Mouse (Mus musculus) bone marrow, adult 2 months (tissue): ENCODE measurements around the gene Chrm4. TPM values are rescaled to one million over a fixed set of nuclear protein-coding genes. Genes with fewer than 3 reads are reported as not detected.

Experiments
- H3K27ac ChIP-seq: fragments of 200-500 bp; 2 replicates; pipeline ENCODE4 v1.5.1; 2012; ENCODE audit warnings: low read depth, mild to moderate bottlenecking, control low read depth, inconsistent platforms, low read length; ENCODE audit not compliant: control insufficient read depth, poor library complexity, insufficient read depth
- H3K4me1 ChIP-seq: fragments of 200-500 bp; 2 replicates; pipeline ENCODE4 v1.6.1; 2011; ENCODE audit warnings: low read length; ENCODE audit not compliant: control insufficient read depth, insufficient read depth
- H3K4me3 ChIP-seq: fragments of 200-500 bp; replicated peaks from 2 replicates; pipeline ENCODE3; 2011; ENCODE audit warnings: mild to moderate bottlenecking, low read depth, low read length, control low read depth; ENCODE audit not compliant: control insufficient read depth
- CTCF ChIP-seq: fragments of 200-500 bp; IDR thresholded peaks from 2 replicates; pipeline ENCODE4 v1.5.1; 2011; ENCODE audit warnings: low read length, control low read depth; ENCODE audit not compliant: control insufficient read depth, insufficient read depth
- POLR2A ChIP-seq: fragments of 200-500 bp; IDR thresholded peaks from 2 replicates; pipeline ENCODE4 v1.6.1; 2011; ENCODE audit warnings: low read depth, mild to moderate bottlenecking, control low read depth, low read length, borderline replicate concordance; ENCODE audit not compliant: control insufficient read depth
- WGBS: fragments of 180-500 bp; shearing (Covaris S2); methylation state at CpG from one replicate; pipeline ENCODE4 v1.1.7; 2018; 5-methylcytosine and 5-hydroxymethylcytosine counted together
- polyA plus RNA-seq: library from polyadenylated mRNA; stranded (reverse); fragments of >200 nt; gene quantifications from 2 replicates; pipeline ENCODE4 v1.2.4, GENCODE M21; 2011; ENCODE audit warnings: low replicate concordance; ENCODE audit not compliant: missing spikeins, insufficient read depth, insufficient read length

Gene Chrm4
- polyA plus RNA-seq, 1 experiment: not detected

- Histone ChIP-seq H3K4me1 (peaks cover 7% of the 10 kb centered on the region), H3K4me3 (no peak overlapping the region), H3K27ac (no peak overlapping the region)
- TF ChIP-seq POLR2A: no peak
- TF ChIP-seq CTCF: no peak
- 53% methylated on average over 11 of the region's 11 CpGs for WGBS
Measured at GRCm38 (mm10) chr2:91967962-91968361, 40.9 kb downstream of the Chrm4 start.

DNA sequence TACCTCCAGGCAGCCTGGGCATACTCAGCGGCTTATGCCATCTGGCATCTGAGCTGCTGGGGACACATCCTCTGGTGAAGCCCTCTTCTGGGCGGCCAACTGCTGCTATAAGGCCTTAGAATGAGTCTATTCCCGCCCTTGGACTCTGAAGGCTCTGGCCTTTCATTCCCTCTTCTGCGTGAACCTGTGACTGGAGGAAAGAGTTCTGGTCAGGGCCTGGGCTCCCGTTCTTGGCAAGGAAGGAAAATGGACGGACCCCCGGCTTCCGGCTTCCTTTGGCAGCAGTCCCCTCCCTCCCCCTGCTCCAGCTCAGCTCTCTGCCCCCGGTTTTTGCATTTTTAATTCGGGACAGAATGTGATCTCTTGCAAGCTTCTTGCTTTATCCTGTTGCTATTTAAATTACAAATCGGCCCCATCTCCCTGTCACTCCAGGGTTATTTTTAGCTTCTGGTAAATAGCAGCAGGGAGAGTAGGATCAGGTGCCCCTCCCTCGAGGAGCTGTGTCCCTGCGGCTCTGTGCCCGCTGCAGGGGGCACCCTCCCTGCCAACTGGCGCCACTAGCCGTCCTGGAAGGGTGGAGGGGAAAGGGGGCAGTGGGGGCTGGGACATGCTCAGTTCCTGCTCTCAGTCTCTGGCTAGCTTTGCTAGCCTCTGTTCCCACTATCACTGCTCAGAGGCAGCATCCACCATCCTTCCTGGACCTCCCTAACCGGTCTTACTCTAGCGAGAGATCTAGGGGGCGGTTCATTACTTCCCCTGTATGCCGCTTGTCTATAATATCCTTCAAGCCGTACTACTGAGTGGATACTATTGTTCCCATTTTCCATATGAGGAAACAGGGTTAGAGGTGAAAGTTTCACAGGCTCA is 44.4 kb downstream of the Chrm4 start:
- TF ChIP-seq CTCF: no peak
- TF ChIP-seq POLR2A: no peak
- 24% methylated on average over 21 of the region's 21 CpGs for WGBS
- Histone ChIP-seq H3K27ac (peak overlapping the region; percentile 72), H3K4me1 (peaks cover 4% of the 10 kb centered on the region), H3K4me3 (peak overlapping the region; percentile 10)

DNA sequence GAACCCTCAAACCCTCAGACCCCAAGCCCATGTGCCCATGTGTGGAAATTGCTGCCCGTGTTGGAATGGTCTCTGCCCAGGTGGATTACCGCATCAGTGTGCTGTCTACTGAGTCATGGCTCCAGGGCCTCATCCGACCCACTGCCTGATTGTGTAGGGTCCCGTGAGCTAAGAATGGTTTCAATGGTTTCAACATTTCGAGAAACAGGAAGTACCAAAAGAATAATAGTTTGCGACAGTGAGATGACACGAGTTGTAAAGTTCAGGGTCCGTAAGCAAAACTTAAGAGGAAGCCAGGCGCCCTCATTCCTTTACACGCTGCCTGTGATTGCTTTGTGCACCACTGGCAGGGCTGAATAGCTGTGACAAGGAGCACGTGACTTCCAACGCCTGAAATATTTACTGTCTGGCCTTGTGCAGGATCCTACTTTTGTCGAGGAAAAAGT is 45.1 kb downstream of the Chrm4 start:
- TF ChIP-seq CTCF: no peak
- Histone ChIP-seq H3K4me1 (peaks cover 1% of the 10 kb centered on the region; the same call in 1 of the 2 replicates), H3K4me3 (peak overlapping the region; percentile 10), H3K27ac (peak overlapping the region; percentile 72)
- 1% methylated on average over 13 of the region's 13 CpGs for WGBS

DNA sequence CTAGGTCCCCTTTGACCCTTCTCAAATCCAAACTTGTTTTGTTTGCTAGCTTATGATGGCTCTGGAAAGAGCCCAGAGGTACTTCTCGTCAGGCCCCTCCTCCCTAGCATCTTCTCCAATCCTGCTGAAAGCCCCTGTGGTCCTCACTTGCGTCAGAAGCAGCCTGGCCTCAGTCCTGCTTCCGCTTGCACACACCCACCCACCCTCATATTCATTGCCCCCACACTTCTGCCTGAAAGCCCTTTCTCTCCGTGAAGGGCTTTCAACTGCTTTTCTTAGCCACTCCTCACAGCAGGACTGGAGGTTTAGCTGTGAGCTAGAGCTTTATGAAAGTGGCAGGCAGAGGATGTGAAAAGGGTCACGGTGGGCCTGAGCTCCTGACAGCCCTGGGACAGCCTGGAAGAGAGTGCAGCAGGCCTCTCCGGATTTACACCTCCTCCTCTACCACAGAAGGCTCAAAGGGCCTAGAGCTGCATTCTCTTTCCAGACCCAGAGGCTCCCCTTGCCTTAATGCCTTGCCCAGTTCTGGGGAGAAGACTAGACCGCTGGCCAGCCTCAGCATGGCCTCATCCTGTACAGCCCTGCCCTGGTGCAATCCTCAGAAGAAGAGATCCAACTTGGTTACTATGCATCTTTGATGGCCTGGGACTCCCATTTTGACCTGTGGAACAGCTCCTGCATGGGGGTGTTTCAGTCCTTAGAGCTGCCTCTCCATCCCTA is 46.5 kb downstream of the Chrm4 start:
- H3K27ac ChIP-seq: no peak overlapping the region
- WGBS: 76% methylated on average over 7 of the region's 7 CpGs

GRCm38 (mm10) chr2:91975581-91976541 is 48.8 kb downstream of the Chrm4 start, which contains the start of gene Dgkz:
TSS of gene Dgkz (minus strand) at chr2:91975864.
- Histone ChIP-seq H3K4me3 (no peak within 1 kb of the TSS), H3K27ac (no peak within 1 kb of the TSS), H3K4me1 (no peaks in the 10 kb centered on the region)
- 4% methylated on average over 79 of the region's 79 CpGs for WGBS
- TF ChIP-seq CTCF (no peak), POLR2A (no peak)

More for the DNA sequence above, 46.5 kb downstream of the Chrm4 start:
- no peaks in the 10 kb centered on the region for H3K4me1 ChIP-seq
- TF ChIP-seq POLR2A: no peak
- no peak for TF ChIP-seq CTCF
- no peak overlapping the region for H3K4me3 ChIP-seq

GRCm38 (mm10) chr2:91977960-91978359 is 50.9 kb downstream of the Chrm4 start:
- H3K4me1 ChIP-seq: no peaks in the 10 kb centered on the region
- WGBS: 32% methylated on average over 4 of the region's 4 CpGs
- TF ChIP-seq CTCF (no peak), POLR2A (no peak)
- no peak overlapping the region for H3K4me3 ChIP-seq
- no peak overlapping the region for H3K27ac ChIP-seq

Other genes starting within 250 kb of the Chrm4 start
- 8.6 and 12.9 TPM in 2 replicates for gene Atg13, start 216.7 kb upstream of the Chrm4 start, polyA plus RNA-seq
- gene Harbi1, start 216.4 kb upstream of the Chrm4 start, polyA plus RNA-seq: 1.2 and 2.4 TPM in 2 replicates
- 8.3 and 21.1 TPM in 2 replicates for gene Ambra1, start 197.1 kb upstream of the Chrm4 start, polyA plus RNA-seq
- gene Mdk, start 5.0 kb downstream of the Chrm4 start, polyA plus RNA-seq: 14.9 and 18.6 TPM in 2 replicates
- gene Gm9821, start 18.5 kb downstream of the Chrm4 start, polyA plus RNA-seq: not detected in 2 replicates
- 82.4 and 229 TPM in 2 replicates for gene Dgkz, start 48.6 kb downstream of the Chrm4 start, polyA plus RNA-seq
- 1.6 and 1.7 TPM in 2 replicates for gene Creb3l1, start 97.3 kb downstream of the Chrm4 start, polyA plus RNA-seq
- 21.1 and 52.8 TPM in 2 replicates for gene Phf21a, start 165.9 kb downstream of the Chrm4 start, polyA plus RNA-seq